Mouse (Mus musculus) limb, embryonic 11.5 days (tissue): ENCODE measurements at regions not wholly inside any gene's neighbourhood (a gene's known extent, or its start where the extent isn't known, plus 50 kb on each side); places are given as distances from the start of the nearest gene placed in this dataset.

Experiments used
- ATAC-seq: fragments of 200-750 bp; cut with Nextera tagmentation; 2 replicates; pipeline ENCODE4 v1.8.0; 2017; ENCODE audit warnings: low read depth; ENCODE audit not compliant: insufficient number of reproducible peaks, low FRiP score, low TSS enrichment
- DNase-seq: peaks from one replicate; pipeline ENCODE4 v3.0.0-alpha.2; 2015; ENCODE audit warnings: low spot score
- H3K27ac ChIP-seq: fragments of 300-500 bp; sonication (generic); replicated peaks from 2 replicates; pipeline ENCODE4 v1.5.1; 2014; ENCODE audit warnings: low read depth, mild to moderate bottlenecking, low read length
- H3K27me3 ChIP-seq: fragments of 300-500 bp; sonication (generic); 2 replicates; pipeline ENCODE4 v1.6.1; 2014; ENCODE audit warnings: mild to moderate bottlenecking, low read length, mixed read lengths; ENCODE audit not compliant: control insufficient read depth, insufficient read depth
- H3K36me3 ChIP-seq: fragments of 300-500 bp; sonication (generic); 2 replicates; pipeline ENCODE4 v1.6.1; 2014; ENCODE audit warnings: mild to moderate bottlenecking, low read length, moderate library complexity, mixed read lengths; ENCODE audit not compliant: control insufficient read depth, insufficient read depth
- H3K4me1 ChIP-seq: fragments of 300-500 bp; sonication (generic); 2 replicates; pipeline ENCODE4 v1.6.1; 2014; ENCODE audit warnings: low read length, mixed read lengths; ENCODE audit not compliant: control insufficient read depth, insufficient read depth
- H3K4me2 ChIP-seq: fragments of 300-500 bp; sonication (generic); 2 replicates; pipeline ENCODE4 v1.6.1; 2014; ENCODE audit warnings: low read depth, mild to moderate bottlenecking, moderate library complexity; ENCODE audit not compliant: severe bottlenecking
- H3K4me3 ChIP-seq: fragments of 300-500 bp; sonication (generic); 2 replicates; pipeline ENCODE4 v1.5.1; 2014; ENCODE audit warnings: low read depth, low read length
- H3K9ac ChIP-seq: fragments of 300-500 bp; sonication (generic); 2 replicates; pipeline ENCODE4 v1.6.1; 2014; ENCODE audit warnings: mild to moderate bottlenecking, low read length
- H3K9me3 ChIP-seq: fragments of 300-500 bp; sonication (generic); 2 replicates; pipeline ENCODE4 v1.6.1; 2016; ENCODE audit warnings: low read length; ENCODE audit not compliant: control insufficient read depth
- WGBS: fragments of 180-500 bp; shearing (Covaris S2); extraction: QIAGEN DNeasy Blood & Tissue Kit; methylation state at CpG from one replicate; pipeline ENCODE4 v1.1.7; 2014; 5-methylcytosine and 5-hydroxymethylcytosine counted together

DNA sequence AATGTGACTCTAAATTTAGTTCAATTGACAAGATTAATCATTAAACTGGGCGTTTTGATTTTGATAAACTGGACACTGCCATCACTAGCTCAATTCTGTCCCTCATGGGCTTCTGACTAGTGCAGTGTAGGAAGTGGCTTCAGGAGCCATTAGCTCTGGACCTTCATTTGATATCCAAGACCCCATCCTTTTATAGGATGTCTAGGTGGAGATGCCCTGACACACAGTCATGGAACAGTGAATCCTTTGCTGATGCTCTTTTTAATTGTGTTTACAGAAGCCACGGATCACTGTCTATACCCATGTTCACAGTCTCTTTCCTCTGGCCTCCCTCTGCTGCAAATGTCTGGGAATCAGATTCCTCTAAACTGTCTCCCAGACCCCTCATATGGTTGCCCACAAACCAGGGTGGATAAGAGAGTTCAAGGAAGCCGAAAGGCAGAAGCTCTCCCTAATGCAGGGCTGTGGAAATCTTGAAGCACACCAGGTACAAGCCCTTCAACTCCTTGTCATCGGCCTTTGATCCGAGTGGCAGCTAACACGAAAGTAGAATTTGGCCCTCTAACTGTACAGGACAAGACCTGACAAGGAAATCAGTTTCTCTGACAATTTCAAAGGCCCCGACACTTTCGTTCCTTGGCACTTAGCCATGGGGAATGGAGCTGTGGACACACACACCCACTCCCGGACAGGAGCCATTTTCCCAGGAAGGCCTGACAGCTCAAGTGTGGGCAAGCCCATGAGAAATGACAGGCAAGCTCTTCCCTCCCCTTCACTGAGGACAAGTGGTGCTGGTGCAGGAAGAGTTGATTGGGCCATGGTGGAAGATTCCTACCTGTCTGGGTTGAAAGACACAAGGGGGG lies 135.2 kb upstream of the Parp11 start:
- Histone ChIP-seq H3K4me2 (no peak overlapping the region), H3K4me3 (no peak overlapping the region), H3K9me3 (no peaks in the 10 kb centered on the region), H3K36me3 (no peaks in the 10 kb centered on the region), H3K4me1 (no peaks in the 10 kb centered on the region), H3K9ac (no peak overlapping the region), H3K27ac (no peak overlapping the region), H3K27me3 (no peaks in the 10 kb centered on the region)
- no peak for ATAC-seq
- WGBS: 83% methylated on average over 9 of the region's 9 CpGs
- DNase-seq: no peak

GRCm38 (mm10) chr6:127317309-127317708 lies 129.3 kb upstream of the Parp11 start:
- ATAC-seq: no peak
- H3K9me3 ChIP-seq: no peaks in the 10 kb centered on the region
- no peak overlapping the region for H3K27ac ChIP-seq
- no peaks in the 10 kb centered on the region for H3K27me3 ChIP-seq
- no peak overlapping the region for H3K4me2 ChIP-seq
- no peaks in the 10 kb centered on the region for H3K36me3 ChIP-seq
- 61% methylated on average over 1 of the region's 1 CpGs for WGBS
- H3K4me1 ChIP-seq: no peaks in the 10 kb centered on the region
- no peak overlapping the region for H3K4me3 ChIP-seq
- no peak for DNase-seq
- H3K9ac ChIP-seq: no peak overlapping the region

GRCm38 (mm10) chr6:127318746-127319582 lies 127.7 kb upstream of the Parp11 start:
- DNase-seq: no peak
- no peak overlapping the region for H3K4me2 ChIP-seq
- no peak overlapping the region for H3K9ac ChIP-seq
- no peaks in the 10 kb centered on the region for H3K27me3 ChIP-seq
- no peaks in the 10 kb centered on the region for H3K4me1 ChIP-seq
- H3K27ac ChIP-seq: no peak overlapping the region
- 64% methylated on average over 8 of the region's 8 CpGs for WGBS
- no peaks in the 10 kb centered on the region for H3K36me3 ChIP-seq
- H3K4me3 ChIP-seq: no peak overlapping the region
- H3K9me3 ChIP-seq: no peaks in the 10 kb centered on the region
- ATAC-seq: no peak

- Histone ChIP-seq H3K36me3 (no peaks in the 10 kb centered on the region), H3K9ac (no peak overlapping the region), H3K4me3 (no peak overlapping the region), H3K27me3 (no peaks in the 10 kb centered on the region), H3K4me2 (no peak overlapping the region), H3K9me3 (no peaks in the 10 kb centered on the region), H3K27ac (no peak overlapping the region), H3K4me1 (no peaks in the 10 kb centered on the region)
- DNase-seq: no peak
- ATAC-seq: no peak
- 89% methylated on average over 4 of the region's 4 CpGs for WGBS
Observed at GRCm38 (mm10) chr6:127320600-127320999, 126.0 kb upstream of the Parp11 start.

- H3K4me1 ChIP-seq: no peaks in the 10 kb centered on the region
- ATAC-seq (no peak), DNase-seq (no peak)
- no peaks in the 10 kb centered on the region for H3K9me3 ChIP-seq
- no peak overlapping the region for H3K9ac ChIP-seq
- H3K27me3 ChIP-seq: no peaks in the 10 kb centered on the region
- no peak overlapping the region for H3K4me2 ChIP-seq
- no peak overlapping the region for H3K27ac ChIP-seq
- H3K4me3 ChIP-seq: no peak overlapping the region
- H3K36me3 ChIP-seq: no peaks in the 10 kb centered on the region
- WGBS: 91% methylated on average over 3 of the region's 3 CpGs
Observed at GRCm38 (mm10) chr6:127321031-127321430, 125.6 kb upstream of the Parp11 start.

GRCm38 (mm10) chr6:127322398-127322797 lies 124.2 kb upstream of the Parp11 start:
- ATAC-seq (no peak), DNase-seq (no peak)
- Histone ChIP-seq H3K36me3 (no peaks in the 10 kb centered on the region), H3K4me3 (no peak overlapping the region), H3K27me3 (no peaks in the 10 kb centered on the region), H3K9me3 (no peaks in the 10 kb centered on the region), H3K9ac (no peak overlapping the region), H3K4me2 (no peak overlapping the region), H3K4me1 (no peaks in the 10 kb centered on the region), H3K27ac (no peak overlapping the region)
- 81% methylated on average over 7 of the region's 7 CpGs for WGBS

DNA sequence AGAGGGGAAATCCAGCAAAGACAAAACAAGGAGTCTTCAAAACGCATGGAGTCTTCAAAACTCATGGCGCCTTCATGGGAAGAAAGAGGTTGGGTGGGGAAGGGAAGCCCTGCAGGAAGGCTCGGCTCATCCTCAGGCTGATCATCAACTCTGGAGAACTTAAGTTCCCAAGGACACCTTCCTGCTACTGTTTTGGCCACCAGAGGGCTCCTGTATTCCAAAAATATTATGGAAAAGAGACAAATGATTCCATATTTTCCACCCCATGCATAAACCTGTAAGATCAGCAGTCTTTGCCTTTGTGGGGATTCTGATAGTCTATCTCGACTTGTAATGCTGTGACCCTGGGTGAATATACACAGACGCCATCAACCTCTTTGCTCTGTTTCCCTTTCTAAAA lies 121.7 kb upstream of the Parp11 start:
- ATAC-seq (no peak), DNase-seq (peak; percentile 54)
- H3K9ac ChIP-seq: no peak overlapping the region
- no peaks in the 10 kb centered on the region for H3K36me3 ChIP-seq
- no peaks in the 10 kb centered on the region for H3K9me3 ChIP-seq
- H3K4me3 ChIP-seq: no peak overlapping the region
- no peak overlapping the region for H3K4me2 ChIP-seq
- no peak overlapping the region for H3K27ac ChIP-seq
- no peaks in the 10 kb centered on the region for H3K27me3 ChIP-seq
- H3K4me1 ChIP-seq: peaks cover 11% of the 10 kb centered on the region
- 62% methylated on average over 5 of the region's 5 CpGs for WGBS

- ATAC-seq (no peak), DNase-seq (no peak)
- Histone ChIP-seq H3K36me3 (no peaks in the 10 kb centered on the region), H3K4me2 (no peak overlapping the region), H3K27me3 (no peaks in the 10 kb centered on the region), H3K4me3 (no peak overlapping the region), H3K9me3 (no peaks in the 10 kb centered on the region), H3K4me1 (peaks cover 15% of the 10 kb centered on the region), H3K27ac (no peak overlapping the region), H3K9ac (no peak overlapping the region)
- 84% methylated on average over 7 of the region's 7 CpGs for WGBS
Observed at GRCm38 (mm10) chr6:127325596-127326332, 120.9 kb upstream of the Parp11 start.
